Mouse (Mus musculus) heart, postnatal 25 days (tissue): ENCODE measurements around the gene Guk1. TPM values are rescaled to one million over a fixed set of nuclear protein-coding genes. Genes with fewer than 3 reads are reported as not detected.
A peak's percentile ranks its signal among the peaks of the same experiment; 100 is the strongest.

Source experiments
- DNase-seq: peaks from one replicate; pipeline ENCODE4 v3.0.0; 2022; ENCODE audit warnings: low spot score
- intact Hi-C: fragments of 180-260 bp; cut with DNase I; formaldehyde crosslinking; loops from one replicate; pipeline ENCODE4 v1.15.1; 2025
- total RNA-seq, 2 experiments: library from RNA; stranded (reverse); gene quantifications; 2 replicates each; pipeline ENCODE4 v1.2.3; 2021

The Guk1 gene
- total RNA-seq, 2 experiments from 2014 or later = 85.4 to 92.6 TPM

GRCm38 (mm10) chr11:59170549-59170948 is 21.5 kb downstream of the Guk1 start:
- DNase-seq = no peak
- intact Hi-C loops = no loop called here

DNA sequence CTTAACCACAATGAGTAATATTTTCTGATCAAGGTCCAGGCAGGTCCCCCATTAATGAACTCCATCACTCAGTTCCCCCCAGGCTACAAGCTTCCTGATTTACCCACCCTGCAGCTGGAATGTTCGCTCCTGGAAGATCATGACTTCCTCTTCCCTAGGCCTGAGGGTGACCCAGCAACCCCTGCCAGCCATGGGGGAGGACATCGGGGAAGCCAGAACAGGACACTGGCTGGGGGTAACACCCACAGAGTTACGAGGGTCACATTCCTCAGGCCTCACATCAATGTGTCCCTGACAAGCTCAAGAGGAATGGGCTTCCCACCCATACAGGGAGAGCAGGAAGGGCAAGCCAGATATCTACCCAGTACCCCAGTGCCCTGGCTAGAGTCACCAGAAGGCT is 22.2 kb downstream of the Guk1 start:
- DNase-seq = no peak
- intact Hi-C loops = no loop called here

DNA sequence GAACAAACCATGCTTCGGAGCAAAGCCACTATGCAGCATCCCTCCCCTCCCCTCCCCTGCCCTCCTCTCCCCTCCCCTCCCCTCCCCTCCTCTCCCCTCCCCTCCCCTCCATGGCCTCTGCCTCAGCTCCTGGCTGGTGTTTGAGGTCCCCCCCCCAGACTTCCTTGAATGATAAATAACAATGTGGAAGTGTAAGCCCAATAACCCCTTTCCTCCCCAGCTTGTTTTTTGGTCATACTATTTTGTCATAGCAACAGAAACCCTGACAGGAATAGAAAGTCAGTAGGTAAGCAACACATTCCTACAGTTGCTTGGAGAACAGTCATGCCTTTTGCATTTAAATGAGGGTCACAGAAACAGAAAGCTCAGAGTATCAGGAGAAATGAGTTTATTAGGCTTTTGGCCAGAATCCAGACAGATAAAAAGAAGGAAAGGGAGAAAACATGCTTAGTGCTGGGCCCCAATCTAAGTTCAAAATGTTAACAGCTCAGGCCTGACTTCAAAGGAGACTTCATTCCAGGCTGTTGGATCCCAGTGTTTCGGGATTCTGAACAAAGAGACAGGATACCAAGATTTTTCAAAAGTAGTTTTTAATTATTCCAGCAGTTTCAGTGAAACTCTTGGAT is 26.3 kb downstream of the Guk1 start:
- DNase-seq = no peak
- intact Hi-C loops = no loop called here

- intact Hi-C loops = loop anchor here (5.0 kb wide), 2 partner anchors 38 to 63 kb away; partner anchors contain the start of genes Arf1 and Mrpl55
- DNase-seq = no peak
These were observed 27.6 kb downstream of the Guk1 start for GRCm38 (mm10) chr11:59164384-59164783.

GRCm38 (mm10) chr11:59163255-59164236 is 28.5 kb downstream of the Guk1 start, which contains the start of gene Iba57:
Iba57 (minus strand) TSS chr11:59163739.
- DNase-seq = peak; percentile 98
- intact Hi-C loops = loop anchor here (5.0 kb wide), 2 partner anchors 39 to 64 kb away; partner anchors contain the start of genes Arf1 and Mrpl55

DNA sequence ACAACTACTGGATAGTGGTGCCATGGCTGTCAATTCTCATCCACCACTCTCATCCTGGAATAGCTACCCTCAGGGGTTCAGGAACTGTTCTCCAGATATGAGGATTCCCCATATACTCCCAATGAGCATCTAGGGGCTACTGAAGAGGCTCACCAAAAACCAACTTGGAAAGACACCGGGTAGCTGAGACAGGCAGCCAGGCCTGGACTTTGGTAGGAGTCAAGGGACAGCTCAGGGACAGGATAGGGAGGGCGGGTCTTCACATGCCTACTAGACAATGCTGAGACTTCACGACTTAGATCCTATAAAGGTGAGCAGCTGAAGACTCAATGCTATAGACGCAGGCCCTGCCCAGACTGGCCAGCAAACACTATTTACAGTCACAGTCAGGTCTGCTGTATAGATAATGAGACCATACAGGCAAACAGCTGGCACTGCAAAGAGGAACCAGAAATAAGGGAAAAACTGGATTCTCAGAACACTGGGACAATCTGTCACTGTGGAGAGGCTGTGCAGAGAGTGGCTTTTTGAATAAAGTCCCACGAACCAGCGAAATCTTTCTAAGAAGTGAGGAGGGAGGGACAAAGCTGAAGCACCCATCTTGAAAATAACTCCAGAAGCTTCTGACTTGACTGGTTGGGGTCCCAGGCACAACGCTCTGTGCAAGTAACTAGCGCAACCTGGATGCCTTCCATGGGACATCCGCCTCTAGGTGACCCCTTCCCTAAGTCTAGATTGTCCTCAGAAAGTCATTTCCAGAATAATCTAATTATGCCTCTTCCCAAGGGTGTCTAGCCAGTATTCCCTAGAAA is 29.4 kb downstream of the Guk1 start:
- intact Hi-C loops = loop anchor here (5.0 kb wide), 2 partner anchors 40 to 65 kb away; partner anchors contain the start of genes Arf1 and Mrpl55
- no peak for DNase-seq

GRCm38 (mm10) chr11:59161398-59161797 is 30.6 kb downstream of the Guk1 start:
- intact Hi-C loops = loop anchor here (2.0 to 5.0 kb wide), 3 partner anchors 23 to 66 kb away; partner anchors contain the start of genes Arf1 and Mrpl55

DNA sequence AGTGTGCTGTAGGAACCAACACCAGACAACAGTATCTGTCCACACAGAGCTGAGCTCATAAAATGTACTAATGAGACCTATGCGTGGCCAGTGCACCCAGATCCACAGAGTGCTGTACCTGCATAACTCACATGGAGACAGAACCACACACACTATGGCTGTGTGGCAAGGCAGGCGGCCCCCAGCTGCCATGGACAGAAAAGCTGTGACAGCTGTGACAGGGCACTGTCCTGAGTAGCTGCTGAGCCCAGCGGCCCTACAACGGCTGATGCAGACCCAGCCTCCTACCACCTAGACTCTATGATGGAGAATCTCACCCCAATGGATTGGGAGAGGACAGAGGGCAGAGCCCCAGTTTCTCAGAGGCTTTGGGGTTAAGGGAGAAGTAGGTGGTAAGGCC is 32.5 kb downstream of the Guk1 start:
- no peak for DNase-seq
- intact Hi-C loops = no loop called here

More at GRCm38 (mm10) chr11:59161398-59161797, 30.6 kb downstream of the Guk1 start:
- DNase-seq = no peak

- intact Hi-C loops = no loop called here
- DNase-seq = no peak
These were observed 32.9 kb downstream of the Guk1 start for GRCm38 (mm10) chr11:59159099-59159498.

- DNase-seq = no peak
- intact Hi-C loops = no loop called here
These were observed 36.1 kb downstream of the Guk1 start for GRCm38 (mm10) chr11:59155900-59156299.

- intact Hi-C loops = no loop called here
- DNase-seq = no peak
These were observed 37.8 kb downstream of the Guk1 start for GRCm38 (mm10) chr11:59154220-59154619.

- DNase-seq = no peak
- intact Hi-C loops = no loop called here
These were observed 40.3 kb downstream of the Guk1 start for GRCm38 (mm10) chr11:59151729-59152128.

DNA sequence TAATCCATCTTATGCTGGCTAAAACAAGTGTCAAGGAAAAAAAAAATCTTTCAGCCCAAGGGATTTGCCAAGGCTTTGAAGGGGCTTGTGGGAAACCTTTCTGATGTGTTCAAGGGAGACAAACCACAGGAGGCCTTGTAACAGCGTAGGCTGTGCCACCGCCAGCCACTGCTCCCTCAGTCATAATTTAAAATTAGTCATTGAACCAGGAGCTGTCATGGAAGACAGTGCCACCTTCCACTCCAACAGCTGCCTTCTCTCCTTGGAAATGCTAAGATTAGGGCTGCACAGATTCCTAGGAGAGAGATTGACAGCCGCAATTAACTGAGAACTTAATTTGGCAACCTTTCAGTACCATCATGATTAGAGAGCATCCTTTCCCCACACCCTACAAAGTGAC is 42.7 kb downstream of the Guk1 start:
- intact Hi-C loops = no loop called here
- DNase-seq = no peak

DNA sequence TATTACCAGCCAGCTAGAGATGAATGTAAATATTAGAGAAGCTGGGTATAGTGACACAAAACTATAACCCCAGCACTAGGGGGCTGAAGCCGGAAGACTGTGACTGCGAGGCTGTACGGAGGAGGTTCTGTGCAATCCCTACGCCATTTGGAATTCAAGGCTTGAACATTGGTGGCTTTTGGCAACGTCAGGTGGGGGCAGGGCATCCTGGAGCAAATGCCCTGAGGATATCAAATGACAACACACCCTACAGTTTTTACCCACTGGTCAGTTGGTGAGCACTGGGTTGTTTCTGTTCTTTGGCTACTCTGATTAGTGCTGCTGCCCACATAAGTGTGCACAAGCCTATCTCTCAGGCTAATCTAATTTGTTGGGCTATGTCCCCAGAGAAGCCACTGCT is 49.0 kb downstream of the Guk1 start:
- intact Hi-C loops = no loop called here
- no peak for DNase-seq

DNA sequence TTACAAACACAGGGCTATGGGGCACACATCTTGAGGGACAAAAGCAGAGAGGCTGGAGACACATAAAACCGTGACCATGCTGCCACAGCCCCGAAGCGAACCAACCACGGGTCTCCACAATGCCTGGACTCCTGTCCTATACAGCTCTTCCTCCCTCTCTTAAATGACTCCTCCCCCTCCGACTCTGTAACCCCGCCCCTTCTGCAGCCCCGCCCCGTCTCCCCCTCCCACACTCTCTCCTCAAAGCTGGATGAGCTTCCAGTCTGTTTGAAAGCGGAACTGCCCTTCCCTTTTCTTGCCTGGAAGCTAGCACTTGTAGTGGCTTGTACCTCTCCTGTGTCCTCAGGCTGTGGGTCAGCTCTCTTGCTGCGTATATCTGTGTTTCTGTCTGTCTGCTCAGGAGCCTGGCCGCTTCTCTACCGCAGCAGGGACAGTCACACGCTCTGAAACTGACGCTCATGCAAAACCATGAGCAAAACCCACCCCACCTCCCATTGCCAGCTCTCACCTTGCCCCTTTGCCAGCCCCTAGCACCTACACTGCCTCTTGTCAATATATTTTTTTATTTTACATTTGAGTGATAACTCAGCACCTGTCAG is 50.1 kb downstream of the Guk1 start:
- DNase-seq = no peak
- intact Hi-C loops = no loop called here

- intact Hi-C loops = no loop called here
- no peak for DNase-seq
These were observed 53.2 kb downstream of the Guk1 start for GRCm38 (mm10) chr11:59138537-59139486.

- no peak for DNase-seq
These were observed 54.9 kb downstream of the Guk1 start for GRCm38 (mm10) chr11:59136994-59137706.

More at GRCm38 (mm10) chr11:59136994-59137706, 54.9 kb downstream of the Guk1 start:
- intact Hi-C loops = no loop called here
